Mouse (Mus musculus): ENCODE measurements around the gene Fam78b. TPM values are rescaled to one million over a fixed set of nuclear protein-coding genes. Genes with fewer than 3 reads are reported as not detected.

Gene Fam78b
- polyA plus RNA-seq, 1 experiment = 12.9 TPM

- DNase-seq (ENCODE audit: low spot score) = no peak
Observed at GRCm38 (mm10) chr1:167032046-167032648, 30.9 kb downstream of the Fam78b start.

- no peak for DNase-seq (ENCODE audit: low spot score)
Observed at GRCm38 (mm10) chr1:167034435-167034834, 33.2 kb downstream of the Fam78b start.

GRCm38 (mm10) chr1:167042558-167042957 lies 41.3 kb downstream of the Fam78b start:
- DNase-seq (ENCODE audit: low spot score) = no peak

GRCm38 (mm10) chr1:167046169-167046927 lies 45.1 kb downstream of the Fam78b start:
- no peak for DNase-seq (ENCODE audit: low spot score)

GRCm38 (mm10) chr1:167050859-167051258 lies 49.6 kb downstream of the Fam78b start:
- DNase-seq (ENCODE audit: low spot score) = no peak

GRCm38 (mm10) chr1:167054029-167054428 lies 52.8 kb downstream of the Fam78b start:
- no peak for DNase-seq (ENCODE audit: low spot score)

- DNase-seq (ENCODE audit: low spot score) = no peak
Observed at GRCm38 (mm10) chr1:167057543-167057942, 56.3 kb downstream of the Fam78b start.

GRCm38 (mm10) chr1:167059550-167060285 lies 58.5 kb downstream of the Fam78b start:
- DNase-seq (ENCODE audit: low spot score) = no peak

- no peak for DNase-seq (ENCODE audit: low spot score)
Observed at GRCm38 (mm10) chr1:167063971-167064370, 62.8 kb downstream of the Fam78b start.

- no peak for DNase-seq (ENCODE audit: low spot score)
Observed at GRCm38 (mm10) chr1:167065541-167065940, 64.3 kb downstream of the Fam78b start.

- no peak for DNase-seq (ENCODE audit: low spot score)
Observed at GRCm38 (mm10) chr1:167065986-167066385, 64.8 kb downstream of the Fam78b start.

GRCm38 (mm10) chr1:167066933-167067341 lies 65.7 kb downstream of the Fam78b start:
- no peak for DNase-seq (ENCODE audit: low spot score)

GRCm38 (mm10) chr1:167069741-167070140 lies 68.5 kb downstream of the Fam78b start:
- no peak for DNase-seq (ENCODE audit: low spot score)

- DNase-seq (ENCODE audit: low spot score) = no peak
Observed at GRCm38 (mm10) chr1:167070306-167070705, 69.1 kb downstream of the Fam78b start.

GRCm38 (mm10) chr1:167075726-167076125 lies 74.5 kb downstream of the Fam78b start:
- no peak for DNase-seq (ENCODE audit: low spot score)

GRCm38 (mm10) chr1:167079476-167079875 lies 78.3 kb downstream of the Fam78b start:
- no peak for DNase-seq (ENCODE audit: low spot score)

- DNase-seq (ENCODE audit: low spot score) = no peak
Observed at GRCm38 (mm10) chr1:167081946-167082345, 80.7 kb downstream of the Fam78b start.

- DNase-seq (ENCODE audit: low spot score) = no peak
Observed at GRCm38 (mm10) chr1:167082506-167083100, 81.4 kb downstream of the Fam78b start.

- DNase-seq (ENCODE audit: low spot score) = no peak
Observed at GRCm38 (mm10) chr1:167083181-167083580, 82.0 kb downstream of the Fam78b start.

GRCm38 (mm10) chr1:167084330-167084729 lies 83.1 kb downstream of the Fam78b start:
- DNase-seq (ENCODE audit: low spot score) = no peak

- no peak for DNase-seq (ENCODE audit: low spot score)
Observed at GRCm38 (mm10) chr1:167085461-167085860, 84.2 kb downstream of the Fam78b start.

- no peak for DNase-seq (ENCODE audit: low spot score)
Observed at GRCm38 (mm10) chr1:167090466-167090865, 89.2 kb downstream of the Fam78b start.
